Mouse (Mus musculus): ENCODE data around the gene Otud7b.

DNA sequence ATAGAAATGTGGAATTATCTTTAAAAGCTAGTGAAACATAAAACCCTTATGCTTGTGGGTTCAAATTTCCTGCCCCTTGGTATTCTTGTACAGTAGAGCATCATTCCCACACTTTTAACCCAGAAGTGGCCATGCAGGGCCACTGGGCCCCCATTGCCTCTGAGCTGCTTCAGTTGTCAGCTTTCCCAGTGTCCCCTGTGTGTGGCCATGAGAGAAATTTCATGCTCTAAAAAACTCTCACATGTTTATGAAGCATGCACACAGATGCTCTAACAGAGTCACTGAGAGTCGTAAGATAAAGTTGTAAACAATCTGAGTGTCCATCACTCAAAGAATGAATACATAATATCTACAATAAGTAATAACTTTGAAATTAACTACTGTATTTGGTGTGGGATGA, 44.2 kb upstream of the Otud7b start:
- TF ChIP-seq POLR2A (IDR thresholded peaks at IDR 0.05; ENCODE audit: insufficient read depth, low read length) (no peak), CTCF (IDR thresholded peaks at IDR 0.05; ENCODE audit: low read depth, low read length) (no peak)
